Comparison of ENCODE assay signal across 25 mouse cellular contexts in the genomic region with DNA sequence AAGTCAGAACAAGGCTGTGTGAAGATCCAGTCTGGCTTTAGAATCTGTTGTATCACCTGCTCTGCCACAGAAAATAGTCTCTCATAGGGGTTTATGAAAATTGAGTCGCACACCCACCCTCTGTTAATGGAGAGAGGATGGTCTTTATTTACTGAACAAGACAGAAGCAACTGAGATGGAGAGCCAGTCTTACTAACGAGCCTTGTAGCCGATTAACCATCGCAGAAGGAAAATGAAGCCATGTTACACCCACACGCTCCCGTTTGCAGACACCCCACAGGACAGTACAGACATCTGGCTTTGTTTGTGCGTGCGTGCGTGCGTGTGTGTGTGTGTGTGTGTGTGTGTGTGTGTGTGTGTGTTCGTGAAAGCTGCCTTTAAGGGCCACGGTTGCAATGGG.
"Had no signal": no experiment of that assay in that cellular context is flagged by ENCODE, and none has a peak within 500 bp of the region (broad histone marks: within the 10 kb centered on the region; RNA-seq: fewer than 3 reads in every experiment).

No protein-coding gene starts in this region.

- H3K27ac ChIP-seq: gastrocnemius, adult 2 months; heart, adult 2 months; heart, embryonic 13.5 days; heart, embryonic 15.5 days; hindbrain, embryonic 10.5 days; hindbrain, embryonic 12.5 days; hindbrain, embryonic 14.5 days; intestine, embryonic 15.5 days; limb, embryonic 10.5 days; limb, embryonic 12.5 days had no signal

- H3K9ac ChIP-seq: heart, embryonic 13.5 days; heart, embryonic 15.5 days; hindbrain, embryonic 12.5 days; hindbrain, embryonic 14.5 days; intestine, embryonic 15.5 days; limb, embryonic 12.5 days had no signal

- ATAC-seq: forebrain, embryonic 16.5 days; hindbrain, embryonic 16.5 days; inflammation-experienced regulatory T-cells, adult 6 months; intestine, embryonic 15.5 days; intestine, postnatal 0 days had no signal

- H3K27me3 ChIP-seq: heart, embryonic 13.5 days; heart, embryonic 15.5 days; hindbrain, embryonic 12.5 days; intestine, embryonic 15.5 days; limb, embryonic 12.5 days had no signal

- H3K4me1 ChIP-seq: intestine, embryonic 15.5 days; limb, embryonic 10.5 days had no signal

- DNase-seq: gastrocnemius, adult 2 months; gastrocnemius, postnatal 10 days; gastrocnemius, postnatal 25 days; heart, adult 2 months; heart, postnatal 14 days; heart, postnatal 4 days; kidney, adult 18-20 months; kidney, adult 8-10 months; kidney, postnatal 10 days; kidney, postnatal 25 days; kidney, postnatal 4 days; liver had no signal

- H3K4me3 ChIP-seq: gastrocnemius, adult 2 months; heart, adult 2 months; heart, embryonic 13.5 days; heart, embryonic 15.5 days; hindbrain, embryonic 10.5 days; hindbrain, embryonic 12.5 days; intestine, embryonic 15.5 days; left cerebral cortex, adult 2 months; limb, embryonic 10.5 days; limb, embryonic 12.5 days had no signal

- H3K4me2 ChIP-seq: heart, embryonic 13.5 days; heart, embryonic 15.5 days; hindbrain, embryonic 12.5 days; hindbrain, embryonic 14.5 days; intestine, embryonic 15.5 days; limb, embryonic 12.5 days had no signal

- H3K36me3 ChIP-seq: intestine, embryonic 15.5 days had no signal

- H3K9me3 ChIP-seq: heart, embryonic 13.5 days; heart, embryonic 15.5 days; hindbrain, embryonic 10.5 days; hindbrain, embryonic 12.5 days; intestine, embryonic 15.5 days; limb, embryonic 10.5 days; limb, embryonic 12.5 days had no signal
